14 mouse cellular contexts compared by ENCODE assay signal in the genomic region with DNA sequence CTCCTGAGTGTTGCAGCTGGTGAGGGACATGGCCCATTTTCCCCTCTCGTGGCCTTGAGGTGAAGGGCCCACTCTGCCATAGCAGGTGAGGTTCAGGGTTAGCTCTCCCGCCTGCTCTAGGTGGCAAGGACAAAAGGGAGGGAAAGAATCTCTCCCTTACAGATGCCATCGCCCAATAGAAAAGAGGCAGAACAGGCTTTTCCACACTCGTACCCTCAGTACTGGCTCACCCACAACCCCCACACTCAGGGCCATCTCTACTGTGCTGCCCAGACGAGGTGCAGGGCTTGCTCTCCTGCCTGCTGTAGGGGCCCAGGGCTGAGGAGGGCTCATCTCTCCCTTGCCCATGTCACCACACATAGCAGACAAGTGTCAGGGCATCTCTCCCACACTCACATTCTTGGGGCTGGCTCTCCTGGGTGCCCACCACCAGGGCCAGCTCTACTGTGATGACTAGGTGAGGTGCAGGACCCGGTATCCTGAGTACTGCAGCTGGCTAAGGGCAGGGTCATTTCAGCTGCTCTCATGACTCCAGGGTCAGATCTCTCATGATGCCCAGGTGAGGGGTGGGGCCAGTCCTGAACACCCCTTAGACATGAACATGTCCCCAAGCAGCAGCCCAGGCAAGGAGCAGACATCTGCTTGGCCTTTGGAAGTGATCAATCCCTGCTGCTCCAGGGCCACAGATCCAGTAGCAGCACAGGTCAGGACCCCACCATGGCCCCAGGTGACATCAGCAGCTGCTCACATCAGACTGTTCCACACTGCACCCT. TPM values are rescaled to one million over a fixed set of nuclear protein-coding genes. Genes with fewer than 3 reads are reported as not detected.
A peak's percentile ranks its signal among the peaks of the same experiment; 100 is the strongest.
DNase-seq lines count a peak whose midpoint lies in the region; ATAC-seq and TF ChIP-seq lines count a peak whose summit lies in the region.
"Had no signal": no experiment of that assay in that cellular context is flagged by ENCODE, and none has a peak within 500 bp of the region (broad histone marks: within the 10 kb centered on the region; RNA-seq: fewer than 3 reads in every experiment).

No protein-coding gene starts in this region.

- TF ChIP-seq CTCF in kidney, adult 2 months (conservative IDR thresholded peaks at IDR 0.05; ENCODE audit: insufficient read depth, insufficient read length, low read depth, low read length), result no peak

- no peak overlapping the region for H3K4me2 ChIP-seq in kidney, embryonic 15.5 days
- H3K4me2 ChIP-seq in embryonic facial prominence, embryonic 14.5 days (ENCODE audit: low read depth, low read length), result no peak overlapping the region
- H3K4me2 ChIP-seq in midbrain, embryonic 15.5 days, result no peak overlapping the region
- H3K4me2 ChIP-seq: heart, embryonic 12.5 days; liver, embryonic 11.5 days had no signal

- ATAC-seq in cerebellum, adult (ENCODE audit: insufficient number of reproducible peaks, low FRiP score, low TSS enrichment), result 0 out of 2 replicates have a peak, but pooled peaks have one; percentile 45
- ATAC-seq in kidney, embryonic 15.5 days (replicated peaks; ENCODE audit: low FRiP score), result peak; percentile 52
- ATAC-seq in embryonic facial prominence, embryonic 14.5 days (ENCODE audit: low read depth), result peak; percentile 60; the same call in 1 of the 2 replicates
- ATAC-seq in midbrain, embryonic 15.5 days (replicated peaks), result peak; percentile 37
- ATAC-seq: Patski had no signal

- no peak for DNase-seq in cerebellum, adult 11-12 months
- DNase-seq in kidney, adult 2 months, result no peak
- peak; percentile 13 for DNase-seq in embryonic facial prominence, embryonic 14.5 days (ENCODE audit: low spot score)
- no peak for DNase-seq in thymus, postnatal 25 days
- DNase-seq in urinary bladder, postnatal 36 days (ENCODE audit: low spot score in 2 of 2), result no peak
- DNase-seq: cerebellum, postnatal 14 days; spleen, adult 18-20 months had no signal

- no peak overlapping the region for H3K9ac ChIP-seq in kidney, embryonic 15.5 days
- no peak overlapping the region for H3K9ac ChIP-seq in embryonic facial prominence, embryonic 14.5 days (ENCODE audit: low read depth, low read length)
- H3K9ac ChIP-seq in midbrain, embryonic 15.5 days, result no peak overlapping the region
- H3K9ac ChIP-seq: heart, embryonic 12.5 days had no signal

- no peak overlapping the region for H3K4me3 ChIP-seq in kidney, embryonic 15.5 days (replicated peaks)
- H3K4me3 ChIP-seq in kidney, adult 2 months (ENCODE audit: insufficient read depth, low read depth, low read length), result no peak overlapping the region
- H3K4me3 ChIP-seq in embryonic facial prominence, embryonic 14.5 days (ENCODE audit: low read depth, low read length), result no peak overlapping the region
- no peak overlapping the region for H3K4me3 ChIP-seq in midbrain, embryonic 15.5 days
- H3K4me3 ChIP-seq: heart, embryonic 12.5 days had no signal

- no peaks in the 10 kb centered on the region for H3K4me1 ChIP-seq in kidney, embryonic 15.5 days
- no peaks in the 10 kb centered on the region for H3K4me1 ChIP-seq in kidney, adult 2 months (ENCODE audit: control insufficient read depth, insufficient read depth, low read length)
- no peaks in the 10 kb centered on the region for H3K4me1 ChIP-seq in embryonic facial prominence, embryonic 14.5 days (ENCODE audit: control insufficient read depth, insufficient read depth, low read length)
- H3K4me1 ChIP-seq in midbrain, embryonic 15.5 days, result no peaks in the 10 kb centered on the region

- H3K27me3 ChIP-seq in kidney, embryonic 15.5 days, result no peaks in the 10 kb centered on the region
- no peaks in the 10 kb centered on the region for H3K27me3 ChIP-seq in kidney, adult 2 months (replicated peaks; ENCODE audit: control insufficient read depth, insufficient read depth, low read length)
- no peaks in the 10 kb centered on the region for H3K27me3 ChIP-seq in embryonic facial prominence, embryonic 14.5 days (replicated peaks; ENCODE audit: control insufficient read depth, insufficient read depth, low read length)
- no peaks in the 10 kb centered on the region for H3K27me3 ChIP-seq in midbrain, embryonic 15.5 days (replicated peaks)
- H3K27me3 ChIP-seq: heart, embryonic 12.5 days had no signal

- no peaks in the 10 kb centered on the region for H3K36me3 ChIP-seq in kidney, embryonic 15.5 days
- H3K36me3 ChIP-seq in kidney, adult 2 months (ENCODE audit: control insufficient read depth, insufficient read depth, low read length), result no peaks in the 10 kb centered on the region
- no peaks in the 10 kb centered on the region for H3K36me3 ChIP-seq in embryonic facial prominence, embryonic 14.5 days (ENCODE audit: control insufficient read depth, insufficient read depth, low read length)
- no peaks in the 10 kb centered on the region for H3K36me3 ChIP-seq in midbrain, embryonic 15.5 days (replicated peaks)
- H3K36me3 ChIP-seq: heart, embryonic 12.5 days had no signal

- H3K9me3 ChIP-seq in kidney, embryonic 15.5 days (replicated peaks), result no peaks in the 10 kb centered on the region
- no peaks in the 10 kb centered on the region for H3K9me3 ChIP-seq in embryonic facial prominence, embryonic 14.5 days (ENCODE audit: control insufficient read depth, low read length)
- no peaks in the 10 kb centered on the region for H3K9me3 ChIP-seq in midbrain, embryonic 15.5 days

- WGBS in kidney, embryonic 15.5 days, result 54% methylated on average over 5 of the region's 6 CpGs
- 71% methylated on average over 6 of the region's 6 CpGs for whole genome bisulfite sequencing in kidney, adult 2 months
- WGBS in embryonic facial prominence, embryonic 14.5 days, result 61% methylated on average over 5 of the region's 6 CpGs
- WGBS in midbrain, embryonic 15.5 days, result 74% methylated on average over 6 of the region's 6 CpGs

- TF ChIP-seq POLR2A in kidney, adult 2 months (IDR thresholded peaks at IDR 0.05; ENCODE audit: low read depth, low read length), result no peak

- H3K27ac ChIP-seq in kidney, embryonic 15.5 days, result no peak overlapping the region
- H3K27ac ChIP-seq in kidney, adult 2 months (ENCODE audit: insufficient read depth, low read depth, low read length), result no peak overlapping the region
- no peak overlapping the region for H3K27ac ChIP-seq in embryonic facial prominence, embryonic 14.5 days (replicated peaks; ENCODE audit: low read depth, low read length)
- H3K27ac ChIP-seq in midbrain, embryonic 15.5 days, result no peak overlapping the region
- H3K27ac ChIP-seq: macrophage had no signal

RNA-seq across cellular contexts. Expression of a gene that starts 57.9 kb away (rescaled TPM):
- polyA plus RNA-seq in kidney, embryonic 15.5 days (2015; fragmentation: Nextera tagmentation; extraction: Ambion mirVana), result 3.4 and 3.7 TPM in 2 replicates
- 4.9 TPM in 2 replicates for polyA plus RNA-seq in kidney, adult 2 months (2012; rRNA removed)
- 3.7 and 4.4 TPM in 2 replicates for polyA plus RNA-seq in embryonic facial prominence, embryonic 14.5 days (2014; fragmentation: Nextera tagmentation; extraction: Ambion mirVana)
- polyA plus RNA-seq in midbrain, embryonic 15.5 days (2015; fragmentation: Nextera tagmentation; extraction: Ambion mirVana), result 1.7 and 2.1 TPM in 2 replicates
